Mouse (Mus musculus) midbrain, embryonic 12.5 days (tissue): ENCODE measurements at regions not wholly inside any gene's neighbourhood (a gene's known extent, or its start where the extent isn't known, plus 50 kb on each side); places are given as distances from the start of the nearest gene placed in this dataset.

Experiments used
- ATAC-seq: fragments of 200-750 bp; cut with Nextera tagmentation; 2 replicates; pipeline ENCODE4 v1.8.0; 2017; ENCODE audit warnings: low read depth, moderate TSS enrichment, moderate library complexity; ENCODE audit not compliant: low FRiP score
- H3K27ac ChIP-seq: fragments of 300-500 bp; sonication (generic); replicated peaks from 2 replicates; pipeline ENCODE4 v1.5.1; 2016; ENCODE audit warnings: mild to moderate bottlenecking
- H3K27me3 ChIP-seq: fragments of 300-500 bp; sonication (generic); 2 replicates; pipeline ENCODE4 v1.6.1; 2016; ENCODE audit warnings: mild to moderate bottlenecking
- H3K36me3 ChIP-seq: fragments of 300-500 bp; sonication (generic); 2 replicates; pipeline ENCODE4 v1.6.1; 2016
- H3K4me1 ChIP-seq: fragments of 300-500 bp; sonication (generic); 2 replicates; pipeline ENCODE4 v1.6.1; 2016
- H3K4me2 ChIP-seq: fragments of 300-500 bp; sonication (generic); replicated peaks from 2 replicates; pipeline ENCODE4 v1.6.1; 2016; ENCODE audit warnings: mild to moderate bottlenecking, moderate library complexity
- H3K4me3 ChIP-seq: fragments of 300-500 bp; sonication (generic); 2 replicates; pipeline ENCODE4 v1.5.1; 2016; ENCODE audit warnings: mild to moderate bottlenecking
- H3K9ac ChIP-seq: fragments of 300-500 bp; sonication (generic); replicated peaks from 2 replicates; pipeline ENCODE4 v1.6.1; 2016; ENCODE audit warnings: mild to moderate bottlenecking, moderate library complexity
- H3K9me3 ChIP-seq: fragments of 300-500 bp; sonication (generic); 2 replicates; pipeline ENCODE4 v1.6.1; 2016; ENCODE audit warnings: mild to moderate bottlenecking
- whole genome bisulfite sequencing: fragments of 180-500 bp; shearing (Covaris S2); methylation state at CpG from one replicate; pipeline ENCODE4 v1.1.7; 2016; 5-methylcytosine and 5-hydroxymethylcytosine counted together

GRCm38 (mm10) chr2:160158599-160159261, 175.2 kb downstream of the Gm826 start:
- WGBS, result 65% methylated on average over 13 of the region's 13 CpGs
- H3K27me3 ChIP-seq, result no peaks in the 10 kb centered on the region
- peak overlapping the region; percentile 56; the same call in 1 of the 2 replicates for H3K27ac ChIP-seq
- H3K4me2 ChIP-seq, result no peak overlapping the region
- no peaks in the 10 kb centered on the region for H3K9me3 ChIP-seq
- no peaks in the 10 kb centered on the region for H3K36me3 ChIP-seq
- H3K4me3 ChIP-seq, result no peak overlapping the region
- H3K9ac ChIP-seq, result no peak overlapping the region
- H3K4me1 ChIP-seq, result peaks cover 11% of the 10 kb centered on the region; the same call in 1 of the 2 replicates
- peak; percentile 79 for ATAC-seq

GRCm38 (mm10) chr2:160153781-160154180, 180.2 kb downstream of the Gm826 start:
- H3K27ac ChIP-seq, result no peak overlapping the region
- ATAC-seq, result no peak
- 77% methylated on average over 6 of the region's 6 CpGs for WGBS
- H3K9ac ChIP-seq, result no peak overlapping the region
- H3K27me3 ChIP-seq, result no peaks in the 10 kb centered on the region
- H3K4me1 ChIP-seq, result peaks cover 8% of the 10 kb centered on the region; the same call in 1 of the 2 replicates
- no peak overlapping the region for H3K4me3 ChIP-seq
- no peaks in the 10 kb centered on the region for H3K36me3 ChIP-seq
- H3K9me3 ChIP-seq, result no peaks in the 10 kb centered on the region
- H3K4me2 ChIP-seq, result no peak overlapping the region

- 83% methylated on average over 3 of the region's 3 CpGs for WGBS
- ATAC-seq, result no peak
- H3K36me3 ChIP-seq, result no peaks in the 10 kb centered on the region
- no peak overlapping the region for H3K4me3 ChIP-seq
- no peak overlapping the region for H3K9ac ChIP-seq
- no peaks in the 10 kb centered on the region for H3K4me1 ChIP-seq
- H3K9me3 ChIP-seq, result no peaks in the 10 kb centered on the region
- no peak overlapping the region for H3K27ac ChIP-seq
- no peaks in the 10 kb centered on the region for H3K27me3 ChIP-seq
- no peak overlapping the region for H3K4me2 ChIP-seq
Measured at GRCm38 (mm10) chr2:160152101-160152500, 181.9 kb downstream of the Gm826 start.

- no peaks in the 10 kb centered on the region for H3K4me1 ChIP-seq
- no peak overlapping the region for H3K4me3 ChIP-seq
- H3K4me2 ChIP-seq, result no peak overlapping the region
- H3K9ac ChIP-seq, result no peak overlapping the region
- ATAC-seq, result no peak
- no peak overlapping the region for H3K27ac ChIP-seq
- no peaks in the 10 kb centered on the region for H3K9me3 ChIP-seq
- H3K36me3 ChIP-seq, result no peaks in the 10 kb centered on the region
- WGBS, result 82% methylated on average over 3 of the region's 3 CpGs
- H3K27me3 ChIP-seq, result no peaks in the 10 kb centered on the region
Measured at GRCm38 (mm10) chr2:160148936-160149335, 185.0 kb downstream of the Gm826 start.

GRCm38 (mm10) chr2:160148516-160148915, 185.4 kb downstream of the Gm826 start:
- 78% methylated on average over 10 of the region's 10 CpGs for WGBS
- H3K9ac ChIP-seq, result no peak overlapping the region
- no peaks in the 10 kb centered on the region for H3K4me1 ChIP-seq
- H3K4me2 ChIP-seq, result no peak overlapping the region
- H3K9me3 ChIP-seq, result no peaks in the 10 kb centered on the region
- ATAC-seq, result no peak
- no peaks in the 10 kb centered on the region for H3K36me3 ChIP-seq
- H3K27me3 ChIP-seq, result no peaks in the 10 kb centered on the region
- H3K27ac ChIP-seq, result no peak overlapping the region
- H3K4me3 ChIP-seq, result no peak overlapping the region

- no peak overlapping the region for H3K4me3 ChIP-seq
- no peaks in the 10 kb centered on the region for H3K4me1 ChIP-seq
- no peak for ATAC-seq
- H3K27me3 ChIP-seq, result no peaks in the 10 kb centered on the region
- H3K36me3 ChIP-seq, result no peaks in the 10 kb centered on the region
- no peak overlapping the region for H3K4me2 ChIP-seq
- H3K9me3 ChIP-seq, result no peaks in the 10 kb centered on the region
- no peak overlapping the region for H3K9ac ChIP-seq
- WGBS, result 83% methylated on average over 2 of the region's 2 CpGs
- no peak overlapping the region for H3K27ac ChIP-seq
Measured at GRCm38 (mm10) chr2:160148031-160148430, 185.9 kb downstream of the Gm826 start.

- no peak for ATAC-seq
- Histone ChIP-seq H3K36me3 (no peaks in the 10 kb centered on the region), H3K4me1 (no peaks in the 10 kb centered on the region), H3K4me3 (no peak overlapping the region), H3K27ac (no peak overlapping the region), H3K4me2 (no peak overlapping the region), H3K9me3 (no peaks in the 10 kb centered on the region), H3K9ac (no peak overlapping the region), H3K27me3 (no peaks in the 10 kb centered on the region)
- 80% methylated on average over 4 of the region's 4 CpGs for WGBS
Measured at GRCm38 (mm10) chr2:160140166-160140740, 193.7 kb downstream of the Gm826 start.

GRCm38 (mm10) chr2:160138091-160138490, 195.9 kb downstream of the Gm826 start:
- no peak for ATAC-seq
- H3K27me3 ChIP-seq, result no peaks in the 10 kb centered on the region
- H3K4me3 ChIP-seq, result no peak overlapping the region
- H3K36me3 ChIP-seq, result no peaks in the 10 kb centered on the region
- H3K27ac ChIP-seq, result no peak overlapping the region
- WGBS, result 87% methylated on average over 2 of the region's 2 CpGs
- H3K4me1 ChIP-seq, result no peaks in the 10 kb centered on the region
- no peak overlapping the region for H3K9ac ChIP-seq
- no peaks in the 10 kb centered on the region for H3K9me3 ChIP-seq
- H3K4me2 ChIP-seq, result no peak overlapping the region

- H3K27ac ChIP-seq, result no peak overlapping the region
- H3K9ac ChIP-seq, result no peak overlapping the region
- peaks cover 2% of the 10 kb centered on the region; the same call in 1 of the 2 replicates for H3K27me3 ChIP-seq
- peaks cover 7% of the 10 kb centered on the region for H3K4me1 ChIP-seq
- no peaks in the 10 kb centered on the region for H3K36me3 ChIP-seq
- no peak overlapping the region for H3K4me3 ChIP-seq
- ATAC-seq, result no peak
- WGBS, result 30% methylated on average over 2 of the region's 2 CpGs
- H3K9me3 ChIP-seq, result no peaks in the 10 kb centered on the region
- no peak overlapping the region for H3K4me2 ChIP-seq
Measured at GRCm38 (mm10) chr2:160131797-160132196, 202.2 kb downstream of the Gm826 start.

- Histone ChIP-seq H3K27ac (no peak overlapping the region), H3K9ac (no peak overlapping the region), H3K4me1 (peaks cover 7% of the 10 kb centered on the region), H3K36me3 (no peaks in the 10 kb centered on the region), H3K4me2 (no peak overlapping the region), H3K4me3 (no peak overlapping the region), H3K27me3 (peaks cover 2% of the 10 kb centered on the region; the same call in 1 of the 2 replicates), H3K9me3 (no peaks in the 10 kb centered on the region)
- 36% methylated on average over 2 of the region's 2 CpGs for WGBS
- no peak for ATAC-seq
Measured at GRCm38 (mm10) chr2:160131386-160131785, 202.6 kb downstream of the Gm826 start.

- Histone ChIP-seq H3K9ac (no peak overlapping the region), H3K27ac (no peak overlapping the region), H3K9me3 (no peaks in the 10 kb centered on the region), H3K4me1 (no peaks in the 10 kb centered on the region), H3K27me3 (no peaks in the 10 kb centered on the region), H3K36me3 (no peaks in the 10 kb centered on the region), H3K4me3 (no peak overlapping the region), H3K4me2 (no peak overlapping the region)
- no peak for ATAC-seq
Measured at GRCm38 (mm10) chr2:160117148-160117547, 216.8 kb downstream of the Gm826 start.

- Histone ChIP-seq H3K9me3 (no peaks in the 10 kb centered on the region), H3K27me3 (no peaks in the 10 kb centered on the region), H3K4me1 (no peaks in the 10 kb centered on the region), H3K4me2 (no peak overlapping the region), H3K27ac (no peak overlapping the region), H3K9ac (no peak overlapping the region), H3K4me3 (no peak overlapping the region), H3K36me3 (no peaks in the 10 kb centered on the region)
- no peak for ATAC-seq
Measured at GRCm38 (mm10) chr2:160111176-160111692, 222.7 kb downstream of the Gm826 start.
